Mouse (Mus musculus) neural tube, embryonic 11.5 days (tissue): Measurements from ENCODE around the gene Wdr74. TPM values are rescaled to one million over a fixed set of nuclear protein-coding genes. Genes with fewer than 3 reads are reported as not detected.

Experiments used
- ATAC-seq: fragments of 200-750 bp; cut with Nextera tagmentation; 2 replicates; pipeline ENCODE4 v1.8.0; 2017; ENCODE audit warnings: moderate number of reproducible peaks, mild to moderate bottlenecking, moderate TSS enrichment, moderate library complexity; ENCODE audit not compliant: insufficient read depth, low FRiP score, low TSS enrichment
- DNase-seq: peaks from one replicate; pipeline ENCODE4 v3.0.0-alpha.2; 2015; ENCODE audit warnings: low spot score
- H3K27ac ChIP-seq: fragments of 300-500 bp; sonication (generic); 2 replicates; pipeline ENCODE4 v1.5.1; 2014; ENCODE audit warnings: low read depth, mild to moderate bottlenecking, low read length
- H3K27me3 ChIP-seq: fragments of 300-500 bp; sonication (generic); 2 replicates; pipeline ENCODE4 v1.6.1; 2014; ENCODE audit warnings: mild to moderate bottlenecking, low read length, mixed read lengths; ENCODE audit not compliant: control insufficient read depth, insufficient read depth
- H3K36me3 ChIP-seq: fragments of 300-500 bp; sonication (generic); 2 replicates; pipeline ENCODE4 v1.6.1; 2014; ENCODE audit warnings: mild to moderate bottlenecking, low read length, moderate library complexity, mixed read lengths; ENCODE audit not compliant: control insufficient read depth, insufficient read depth
- H3K4me1 ChIP-seq: fragments of 300-500 bp; sonication (generic); 2 replicates; pipeline ENCODE4 v1.6.1; 2014; ENCODE audit warnings: low read length, mixed read lengths; ENCODE audit not compliant: control insufficient read depth, insufficient read depth
- H3K4me2 ChIP-seq: fragments of 300-500 bp; sonication (generic); 2 replicates; pipeline ENCODE4 v1.6.1; 2014; ENCODE audit warnings: low read depth, mild to moderate bottlenecking, moderate library complexity
- H3K4me3 ChIP-seq: fragments of 300-500 bp; sonication (generic); 2 replicates; pipeline ENCODE4 v1.5.1; 2014; ENCODE audit warnings: low read depth, low read length
- H3K9ac ChIP-seq: fragments of 300-500 bp; sonication (generic); 2 replicates; pipeline ENCODE4 v1.6.1; 2014; ENCODE audit warnings: mild to moderate bottlenecking, low read length
- H3K9me3 ChIP-seq: fragments of 300-500 bp; sonication (generic); 2 replicates; pipeline ENCODE4 v1.6.1; 2016; ENCODE audit warnings: low read length; ENCODE audit not compliant: control insufficient read depth
- WGBS: fragments of 180-500 bp; shearing (Covaris S2); extraction: QIAGEN DNeasy Blood & Tissue Kit; methylation state at CpG from one replicate; pipeline ENCODE4 v1.1.7; 2014; 5-methylcytosine and 5-hydroxymethylcytosine counted together
- polyA plus RNA-seq: library from polyadenylated mRNA; unstranded; fragments of >200 nt; fragmentation: Nextera tagmentation; extraction: Ambion mirVana; gene quantifications from 2 replicates; pipeline ENCODE4 v1.2.1, GENCODE M21; 2014

Gene Wdr74
- polyA plus RNA-seq, 1 experiment from 2014 or later = 92.8 TPM

GRCm38 (mm10) chr19:8722559-8722906, 13.1 kb upstream of the Wdr74 start:
- H3K36me3 ChIP-seq = peaks cover 6% of the 10 kb centered on the region
- DNase-seq = no peak
- ATAC-seq = peak; percentile 5; the same call in 1 of the 2 replicates
- peak overlapping the region; percentile 82 for H3K4me2 ChIP-seq
- peak overlapping the region; percentile 88 for H3K4me3 ChIP-seq
- peaks cover 19% of the 10 kb centered on the region for H3K4me1 ChIP-seq
- H3K9me3 ChIP-seq = no peaks in the 10 kb centered on the region
- H3K27me3 ChIP-seq = no peaks in the 10 kb centered on the region
- H3K27ac ChIP-seq = peak overlapping the region; percentile 83
- H3K9ac ChIP-seq = peak overlapping the region; percentile 96
- 0% methylated on average over 5 of the region's 5 CpGs for WGBS

DNA sequence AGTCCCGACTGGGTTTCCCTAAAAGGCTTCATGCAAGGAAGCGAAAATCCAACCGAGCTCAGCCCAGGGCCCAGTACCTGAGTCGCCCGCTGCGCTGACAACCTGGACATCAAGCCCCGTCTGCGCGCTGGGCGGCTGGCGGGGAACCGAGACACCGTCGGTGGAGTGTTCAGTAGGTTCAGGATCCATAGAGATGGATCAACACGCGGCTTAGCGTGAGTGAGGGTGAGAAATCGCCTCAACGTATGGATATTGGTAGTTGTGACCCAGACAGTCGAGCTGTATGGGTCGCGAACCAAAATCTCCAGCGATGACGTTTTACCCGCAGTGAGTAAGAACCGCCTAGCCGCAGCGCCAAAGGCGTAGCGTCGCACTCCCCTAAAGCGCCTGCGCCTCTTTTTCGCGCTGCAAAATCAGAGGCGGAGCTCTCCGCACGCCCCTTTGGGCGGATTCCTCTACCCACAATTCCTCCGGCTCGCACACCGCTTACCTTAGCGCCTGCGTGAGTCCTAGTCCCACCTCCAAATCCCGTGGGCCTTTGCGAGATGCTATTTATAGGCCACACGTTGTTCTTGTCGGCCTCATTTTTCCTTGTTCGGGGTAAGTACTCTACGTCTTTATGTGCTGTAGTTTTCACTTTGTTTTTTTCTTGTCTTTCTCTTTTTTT, 12.6 kb upstream of the Wdr74 start, which contains the start of gene Slc3a2:
Gene Slc3a2 (minus strand): TSS at position 463 of the 667 bp plus-strand sequence.
- peak within 1 kb of the TSS; percentile 83 for H3K27ac ChIP-seq
- H3K9ac ChIP-seq = peak within 1 kb of the TSS; percentile 96
- peak within 1 kb of the TSS; percentile 82 for H3K4me2 ChIP-seq
- peaks cover 6% of the 10 kb centered on the region for H3K36me3 ChIP-seq
- peak within 1 kb of the TSS; percentile 88 for H3K4me3 ChIP-seq
- under 1% methylated on average over 50 of the region's 50 CpGs for WGBS
- no peaks in the 10 kb centered on the region for H3K9me3 ChIP-seq
- H3K27me3 ChIP-seq = no peaks in the 10 kb centered on the region
- peak; percentile 90 for ATAC-seq
- H3K4me1 ChIP-seq = peaks cover 19% of the 10 kb centered on the region
- DNase-seq = peak; percentile 97

- DNase-seq = peak; percentile 26
- H3K4me1 ChIP-seq = peaks cover 19% of the 10 kb centered on the region
- peak overlapping the region; percentile 88 for H3K4me3 ChIP-seq
- peak overlapping the region; percentile 82 for H3K4me2 ChIP-seq
- ATAC-seq = no peak
- H3K36me3 ChIP-seq = peaks cover 6% of the 10 kb centered on the region
- WGBS = under 1% methylated on average over 20 of the region's 20 CpGs
- H3K9me3 ChIP-seq = no peaks in the 10 kb centered on the region
- no peaks in the 10 kb centered on the region for H3K27me3 ChIP-seq
- H3K27ac ChIP-seq = peak overlapping the region; percentile 65
- H3K9ac ChIP-seq = peak overlapping the region; percentile 96
Observed at GRCm38 (mm10) chr19:8723574-8724346, 11.9 kb upstream of the Wdr74 start.

DNA sequence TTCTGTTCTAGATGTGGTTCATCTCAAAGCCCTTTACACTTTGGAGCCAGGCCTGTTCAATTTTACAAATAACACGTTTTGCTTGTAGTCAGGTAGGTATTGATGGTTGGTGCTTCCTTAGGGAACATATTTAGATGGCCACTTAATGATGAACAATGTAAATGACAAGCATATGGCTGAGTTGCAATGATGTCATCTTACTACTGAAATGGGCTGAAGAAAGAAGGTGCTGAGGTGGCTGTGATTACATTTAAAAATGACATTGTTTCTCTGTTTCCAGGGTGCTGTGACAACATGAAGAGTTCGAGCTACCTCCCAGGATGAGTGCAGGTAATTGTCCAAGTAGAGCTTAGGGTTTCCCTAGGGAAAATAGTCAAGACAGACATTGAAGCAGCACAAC, 11.2 kb upstream of the Wdr74 start:
- peaks cover 19% of the 10 kb centered on the region for H3K4me1 ChIP-seq

DNA sequence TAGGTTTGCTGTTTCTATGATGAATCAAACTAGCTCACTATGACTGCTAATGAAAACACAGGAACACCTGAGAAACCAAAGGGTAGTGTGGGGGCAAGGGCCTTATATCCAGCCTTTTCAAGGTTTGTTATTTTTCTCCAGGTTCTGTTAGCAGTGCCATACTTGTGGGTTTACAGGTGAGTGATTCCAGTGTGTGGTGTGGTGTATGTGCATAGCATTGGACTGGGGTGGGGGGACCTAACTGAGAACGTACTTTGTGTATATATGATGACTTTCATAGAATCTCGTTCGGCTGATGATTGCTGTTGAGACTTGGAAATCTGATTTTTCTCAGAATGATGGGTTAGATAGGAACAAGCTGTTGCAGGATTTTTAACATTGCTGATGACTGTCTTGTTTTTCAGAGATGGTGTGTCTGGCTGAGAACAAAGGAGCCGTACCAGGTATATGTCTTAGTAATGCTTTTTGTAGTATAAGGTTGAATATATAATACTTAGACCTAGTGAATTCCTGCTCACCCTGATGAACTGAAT, 10.5 kb upstream of the Wdr74 start:
- 54% methylated on average over 4 of the region's 4 CpGs for WGBS

More for the DNA sequence above, 11.2 kb upstream of the Wdr74 start:
- Histone ChIP-seq H3K9ac (peak overlapping the region; percentile 96), H3K27me3 (no peaks in the 10 kb centered on the region), H3K36me3 (peaks cover 6% of the 10 kb centered on the region), H3K4me2 (peak overlapping the region; percentile 82), H3K27ac (peak overlapping the region; percentile 65; the same call in 1 of the 2 replicates), H3K4me3 (peak overlapping the region; percentile 88), H3K9me3 (no peaks in the 10 kb centered on the region)
- no peak for ATAC-seq
- DNase-seq = no peak
- 1% methylated on average over 2 of the region's 2 CpGs for WGBS

DNA sequence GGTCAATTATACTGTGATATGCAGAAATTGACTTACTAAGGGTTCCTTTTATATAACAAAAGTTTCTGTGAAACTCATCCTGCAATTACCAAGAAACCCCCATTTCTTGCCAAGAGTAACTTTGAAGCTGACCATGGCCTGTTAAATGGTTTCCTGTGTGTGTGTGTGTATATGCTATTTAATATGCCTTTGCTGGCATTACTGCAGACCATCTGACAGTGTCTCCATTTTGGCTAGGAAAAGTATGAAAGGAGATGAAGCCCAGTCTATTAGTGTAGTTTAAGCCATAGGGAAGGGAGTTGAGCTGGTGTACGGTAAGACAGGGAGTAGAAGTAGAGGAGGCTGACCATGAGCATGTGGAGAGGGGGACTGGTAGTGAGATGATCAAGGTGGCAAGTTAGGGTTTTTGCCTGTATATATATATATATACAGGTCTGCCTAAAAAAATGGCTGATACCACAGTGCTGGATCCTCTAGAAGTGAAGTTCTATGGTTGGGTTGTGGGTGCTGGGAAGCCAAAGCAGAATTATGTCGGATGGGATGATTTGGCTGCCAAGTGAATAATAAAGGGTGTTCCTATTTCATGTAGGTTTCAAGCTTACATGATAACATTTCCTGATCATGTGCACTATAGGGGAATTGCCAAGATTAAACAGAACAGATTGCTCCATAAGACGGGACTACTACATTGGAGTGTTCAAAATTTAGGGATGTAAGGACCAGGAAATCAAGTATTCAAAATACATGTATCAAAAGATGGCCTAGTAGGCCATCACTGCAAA, 8.8 kb upstream of the Wdr74 start:
- Histone ChIP-seq H3K9ac (no peak overlapping the region), H3K27me3 (no peaks in the 10 kb centered on the region), H3K27ac (no peak overlapping the region), H3K9me3 (no peaks in the 10 kb centered on the region), H3K36me3 (peaks cover 6% of the 10 kb centered on the region), H3K4me1 (peaks cover 19% of the 10 kb centered on the region), H3K4me2 (no peak overlapping the region), H3K4me3 (no peak overlapping the region)
- no peak for DNase-seq
- WGBS = 13% methylated on average over 3 of the region's 3 CpGs
- no peak for ATAC-seq

More for the DNA sequence above, 10.5 kb upstream of the Wdr74 start:
- Histone ChIP-seq H3K4me1 (peaks cover 19% of the 10 kb centered on the region), H3K9ac (peak overlapping the region; percentile 96), H3K36me3 (peaks cover 6% of the 10 kb centered on the region), H3K27ac (no peak overlapping the region), H3K4me2 (peak overlapping the region; percentile 82), H3K4me3 (peak overlapping the region; percentile 88), H3K27me3 (no peaks in the 10 kb centered on the region), H3K9me3 (no peaks in the 10 kb centered on the region)
- ATAC-seq (no peak), DNase-seq (no peak)

DNA sequence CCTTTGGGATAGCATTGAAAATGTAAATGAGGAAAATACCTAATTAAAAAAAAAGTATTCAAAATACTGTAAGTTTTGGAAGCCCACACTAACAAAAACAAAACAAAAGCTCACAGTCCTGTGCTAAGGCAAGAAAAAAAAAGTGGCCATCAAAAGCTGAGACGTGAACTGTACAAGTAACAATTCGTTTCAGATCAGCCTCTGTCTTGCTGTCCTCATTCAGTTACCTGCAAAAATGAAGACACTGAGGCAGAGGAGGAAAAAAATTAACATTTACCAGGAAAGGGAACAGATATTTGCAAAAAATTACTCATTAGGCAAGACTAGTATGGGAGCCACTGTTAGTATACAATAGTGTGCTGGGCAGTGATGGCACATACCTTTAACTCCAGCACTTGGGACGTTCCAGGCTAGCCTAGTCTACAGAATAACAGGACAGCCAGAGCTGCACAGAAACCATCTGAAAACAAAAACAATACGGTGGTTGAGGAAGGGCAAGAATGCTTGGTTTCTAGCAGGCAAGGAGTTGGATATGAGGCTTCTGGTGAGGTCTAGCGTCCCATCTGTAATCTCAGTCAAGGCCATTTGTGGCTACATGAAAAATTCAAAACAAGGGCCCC, 8.0 kb upstream of the Wdr74 start:
- WGBS = 29% methylated on average over 5 of the region's 5 CpGs
- no peak for ATAC-seq
- 0 out of 2 replicates have a peak overlapping the region, but pooled peaks have one; percentile 8 for H3K27ac ChIP-seq

More for the DNA sequence above, 8.0 kb upstream of the Wdr74 start:
- no peak overlapping the region for H3K9ac ChIP-seq
- DNase-seq = no peak
- H3K4me1 ChIP-seq = peaks cover 12% of the 10 kb centered on the region
- no peaks in the 10 kb centered on the region for H3K9me3 ChIP-seq
- H3K36me3 ChIP-seq = peaks cover 6% of the 10 kb centered on the region
- no peak overlapping the region for H3K4me2 ChIP-seq
- no peaks in the 10 kb centered on the region for H3K27me3 ChIP-seq
- no peak overlapping the region for H3K4me3 ChIP-seq
